9 mouse cellular contexts compared by ENCODE assay signal in the genomic region with DNA sequence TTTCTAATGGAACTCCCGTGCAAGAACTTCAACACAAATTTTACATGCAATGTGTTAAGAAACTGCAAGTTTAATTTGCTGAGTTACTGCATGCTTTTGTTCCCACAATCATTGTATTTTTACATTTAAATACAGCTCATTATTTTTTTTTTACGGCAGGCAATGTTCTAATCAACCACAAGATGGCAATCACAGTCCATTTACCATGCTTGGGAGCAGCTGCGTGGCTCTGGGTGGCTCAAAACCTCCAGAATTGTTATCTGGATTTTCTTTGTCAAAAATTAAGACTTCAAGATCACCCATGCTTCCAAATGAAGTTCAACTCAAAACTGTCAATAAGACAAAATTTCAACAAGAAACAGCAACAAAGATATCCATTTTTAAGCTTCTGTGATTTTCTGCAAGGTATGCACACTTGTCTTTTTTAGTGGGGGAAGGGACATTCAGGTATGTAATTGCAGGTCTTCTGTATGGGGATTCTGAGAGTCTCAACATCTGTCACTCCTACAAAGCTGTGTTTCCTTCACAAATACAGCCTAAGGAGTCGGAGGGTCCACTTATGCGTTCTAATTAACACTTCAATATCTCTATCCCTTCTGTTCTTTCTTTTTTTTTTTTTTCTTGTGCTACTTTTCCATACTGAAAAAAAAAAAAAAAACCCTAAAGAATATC. TPM values are rescaled to one million over a fixed set of nuclear protein-coding genes. Genes with fewer than 3 reads are reported as not detected.
DNase-seq lines count a peak whose midpoint lies in the region; ATAC-seq and TF ChIP-seq lines count a peak whose summit lies in the region.
"Had no signal": no experiment of that assay in that cellular context is flagged by ENCODE, and none has a peak within 500 bp of the region (broad histone marks: within the 10 kb centered on the region; RNA-seq: fewer than 3 reads in every experiment).

No protein-coding gene starts in this region.

- no peaks in the 10 kb centered on the region for H3K79me2 ChIP-seq in heart, adult 2 months (replicated peaks; ENCODE audit: control insufficient read depth, insufficient read depth, low read length)

- intact Hi-C loops in heart, adult 2 months (cut with DNase I): loop anchor here (1.0 to 5.0 kb wide), 3 partner anchors 421 to 1111 kb away; no protein-coding TSS in a partner anchor
- intact Hi-C loops in heart, postnatal 36 days (cut with DNase I): loop anchor here (1.0 to 5.0 kb wide), 4 partner anchors 422 to 1111 kb away; no protein-coding TSS in a partner anchor

- peak; percentile 94 for TF ChIP-seq CTCF in heart, adult 2 months (IDR thresholded peaks at IDR 0.05)
- TF ChIP-seq CTCF in spleen, adult 2 months (IDR thresholded peaks at IDR 0.05; ENCODE audit: extremely low read depth, insufficient read depth, insufficient read length, insufficient replicate concordance): peak; percentile 39; the same call in 1 of the 2 replicates
- TF ChIP-seq CTCF in lung, embryonic 14.5 days (IDR thresholded peaks at IDR 0.05; ENCODE audit: low read depth): peak; percentile 79

- ATAC-seq in embryonic facial prominence, embryonic 11.5 days (replicated peaks; ENCODE audit: insufficient number of reproducible peaks, low FRiP score, low TSS enrichment, low read depth): no peak
- no peak for ATAC-seq in lung, embryonic 14.5 days (ENCODE audit: insufficient read depth)

- no peak overlapping the region for H3K9ac ChIP-seq in heart, adult 2 months (ENCODE audit: low read depth, low read length)
- no peak overlapping the region for H3K9ac ChIP-seq in embryonic facial prominence, embryonic 11.5 days (replicated peaks; ENCODE audit: low read length)
- H3K9ac ChIP-seq in lung, embryonic 14.5 days: no peak overlapping the region
- H3K9ac ChIP-seq: liver, embryonic 15.5 days had no signal

- no peaks in the 10 kb centered on the region for H3K36me3 ChIP-seq in heart, adult 2 months (ENCODE audit: control insufficient read depth, insufficient read depth, low read length)
- H3K36me3 ChIP-seq in spleen, adult 2 months (ENCODE audit: control insufficient read depth, insufficient read depth, low read length): no peaks in the 10 kb centered on the region
- H3K36me3 ChIP-seq in embryonic facial prominence, embryonic 11.5 days (replicated peaks; ENCODE audit: control insufficient read depth, insufficient read depth, low read depth, low read length): no peaks in the 10 kb centered on the region
- no peaks in the 10 kb centered on the region for H3K36me3 ChIP-seq in lung, embryonic 14.5 days (ENCODE audit: insufficient read depth)
- H3K36me3 ChIP-seq: liver, embryonic 15.5 days had no signal

- no peak for DNase-seq in heart, adult 2 months
- DNase-seq in heart, postnatal 36 days: no peak
- peak in 1 of 2 experiments; percentile 25 for DNase-seq in spleen, adult 2 months (ENCODE audit: low read depth in 1 of 2, low spot score in 2 of 2)
- DNase-seq in spleen, adult 12 weeks (ENCODE audit: low spot score): no peak
- DNase-seq in embryonic facial prominence, embryonic 11.5 days (ENCODE audit: low spot score): peak; percentile 78
- peak; percentile 88 for DNase-seq in lung, embryonic 14.5 days
- peak; percentile 13 for DNase-seq in telencephalon, adult 2 months (ENCODE audit: low read depth, low spot score)
- DNase-seq in urinary bladder, postnatal 25 days (ENCODE audit: low spot score): no peak

- no peak overlapping the region for H3K27ac ChIP-seq in heart, adult 2 months
- no peak overlapping the region for H3K27ac ChIP-seq in spleen, adult 2 months (ENCODE audit: insufficient read depth, low read length)
- no peak overlapping the region for H3K27ac ChIP-seq in embryonic facial prominence, embryonic 11.5 days (replicated peaks; ENCODE audit: low read depth, low read length)
- no peak overlapping the region for H3K27ac ChIP-seq in lung, embryonic 14.5 days (ENCODE audit: low read depth)
- H3K27ac ChIP-seq: liver, embryonic 15.5 days had no signal

- no peaks in the 10 kb centered on the region for H3K9me3 ChIP-seq in embryonic facial prominence, embryonic 11.5 days (replicated peaks; ENCODE audit: control insufficient read depth, low read length)
- H3K9me3 ChIP-seq in lung, embryonic 14.5 days (ENCODE audit: low read depth, low read length): no peaks in the 10 kb centered on the region; the same call in 1 of the 2 replicates
- H3K9me3 ChIP-seq: liver, embryonic 15.5 days had no signal

- H3K4me1 ChIP-seq in heart, adult 2 months (ENCODE audit: control insufficient read depth, insufficient read depth, low read length): no peaks in the 10 kb centered on the region
- H3K4me1 ChIP-seq in spleen, adult 2 months (ENCODE audit: control insufficient read depth, insufficient read depth, insufficient read length): no peaks in the 10 kb centered on the region; the same call in 1 of the 2 replicates
- H3K4me1 ChIP-seq in embryonic facial prominence, embryonic 11.5 days (ENCODE audit: control insufficient read depth, insufficient read depth, low read length): no peaks in the 10 kb centered on the region
- no peaks in the 10 kb centered on the region for H3K4me1 ChIP-seq in lung, embryonic 14.5 days (ENCODE audit: insufficient read depth)
- H3K4me1 ChIP-seq: liver, embryonic 15.5 days had no signal

- 0 out of 2 replicates have a peak, but pooled peaks have one; percentile 40 for TF ChIP-seq EP300 in heart, adult 2 months (IDR thresholded peaks at IDR 0.05; ENCODE audit: insufficient read depth, low read depth, low read length)

- no peak overlapping the region for H3K4me2 ChIP-seq in embryonic facial prominence, embryonic 11.5 days (ENCODE audit: low read depth, low read length)
- no peak overlapping the region for H3K4me2 ChIP-seq in lung, embryonic 14.5 days
- H3K4me2 ChIP-seq: liver, embryonic 15.5 days had no signal

- WGBS in heart, adult 2 months: 20% methylated on average over 5 of the region's 5 CpGs
- 31% methylated on average over 5 of the region's 5 CpGs for WGBS in spleen, adult 2 months
- WGBS in embryonic facial prominence, embryonic 11.5 days: 23% methylated on average over 5 of the region's 5 CpGs
- whole genome bisulfite sequencing in lung, embryonic 14.5 days: 17% methylated on average over 5 of the region's 5 CpGs

- no peaks in the 10 kb centered on the region for H3K27me3 ChIP-seq in heart, adult 2 months (ENCODE audit: control insufficient read depth, insufficient read depth, low read length)
- no peaks in the 10 kb centered on the region for H3K27me3 ChIP-seq in spleen, adult 2 months (ENCODE audit: control insufficient read depth, insufficient read depth, low read length)
- no peaks in the 10 kb centered on the region for H3K27me3 ChIP-seq in embryonic facial prominence, embryonic 11.5 days (ENCODE audit: control insufficient read depth, insufficient read depth, low read length)
- no peaks in the 10 kb centered on the region for H3K27me3 ChIP-seq in lung, embryonic 14.5 days (ENCODE audit: insufficient read depth, low read length)
- H3K27me3 ChIP-seq: liver, embryonic 15.5 days had no signal

- no peak for TF ChIP-seq POLR2A in heart, adult 2 months (IDR thresholded peaks at IDR 0.05; ENCODE audit: insufficient read depth, low read depth, low read length)
- TF ChIP-seq POLR2A in spleen, adult 2 months (IDR thresholded peaks at IDR 0.05; ENCODE audit: low read depth, low read length): no peak

- H3K4me3 ChIP-seq in heart, adult 2 months: no peak overlapping the region
- H3K4me3 ChIP-seq in spleen, adult 2 months (ENCODE audit: extremely low read depth, insufficient read depth, insufficient read length): no peak overlapping the region
- no peak overlapping the region for H3K4me3 ChIP-seq in embryonic facial prominence, embryonic 11.5 days (ENCODE audit: low read depth, low read length)
- no peak overlapping the region for H3K4me3 ChIP-seq in lung, embryonic 14.5 days (ENCODE audit: low read depth, low read length)
- H3K4me3 ChIP-seq: liver, embryonic 15.5 days had no signal

RNA-seq across cellular contexts. Expression of a gene that starts 13.9 kb away (rescaled TPM):
- 1 to 10 TPM; 5.3 to 5.7 TPM for total RNA-seq in heart, adult 2 months (2021)
- polyA plus RNA-seq in heart, adult 2 months (2012; rRNA removed): 0.80 and 1.9 TPM in 2 replicates
- total RNA-seq in heart, postnatal 36 days (2021): 1 to 10 TPM; 6.1 to 6.2 TPM
- polyA plus RNA-seq in spleen, adult 2 months (2012; rRNA removed): 0.22 and 0.30 TPM in 2 replicates
- 8.6 and 10.2 TPM in 2 replicates for polyA plus RNA-seq in embryonic facial prominence, embryonic 11.5 days (2014; fragmentation: Nextera tagmentation; extraction: Ambion mirVana)
- 8.0 and 9.3 TPM in 2 replicates for polyA plus RNA-seq in lung, embryonic 14.5 days (2014; fragmentation: Nextera tagmentation; extraction: Ambion mirVana)

RNA-seq across cellular contexts. Expression of a gene that starts 15.1 kb away (rescaled TPM):
- 1 to 10 TPM; 8.5 to 9.3 TPM for total RNA-seq in heart, adult 2 months (2021)
- 4.6 and 7.9 TPM in 2 replicates for polyA plus RNA-seq in heart, adult 2 months (2012; rRNA removed)
- 1 to 10 TPM; 8.7 to 8.9 TPM for total RNA-seq in heart, postnatal 36 days (2021)
- polyA plus RNA-seq in spleen, adult 2 months (2012; rRNA removed): 6.5 and 8.3 TPM in 2 replicates
- polyA plus RNA-seq in embryonic facial prominence, embryonic 11.5 days (2014; fragmentation: Nextera tagmentation; extraction: Ambion mirVana): 7.3 and 7.7 TPM in 2 replicates
- polyA plus RNA-seq in lung, embryonic 14.5 days (2014; fragmentation: Nextera tagmentation; extraction: Ambion mirVana): 14.4 and 14.7 TPM in 2 replicates

Comparison
In these comparisons a context has a peak if more than half of its experiments do, and no peak if none do; other contexts are left out.
1. DNase-seq: peak in embryonic facial prominence, embryonic 11.5 days (single experiment), lung, embryonic 14.5 days (single experiment) and telencephalon, adult 2 months (single experiment); none in heart, adult 2 months (0 of 2), heart, postnatal 36 days (0 of 2), spleen, adult 12 weeks (single experiment) and urinary bladder, postnatal 25 days (single experiment).
2. CTCF ChIP-seq: peak in every context shown above with its lines; median percentile 94 in heart, adult 2 months; 79 in lung, embryonic 14.5 days; 39 in spleen, adult 2 months.